Mouse (Mus musculus): ENCODE data around the gene F2rl1. TPM values are rescaled to one million over a fixed set of nuclear protein-coding genes. Genes with fewer than 3 reads are reported as not detected.

F2rl1 gene
- polyA plus RNA-seq (2015; fragmentation: Illumina TruSeq; extraction: RNeasy Lipid Tissue Mini Kit (QIAGEN cat#74804); ENCODE audit: low read depth, low replicate concordance), result 0.37 TPM

GRCm38 (mm10) chr13:95524674-95525491 lies at the start of gene F2rl1:
TSS of gene F2rl1 (minus strand) at chr13:95525227.

GRCm38 (mm10) chr13:95478671-95479413 lies 46.2 kb downstream of the F2rl1 start, which contains the start of gene S100z:
TSS of gene S100z (minus strand) at chr13:95478721.

Other genes starting within 250 kb of the F2rl1 start
- gene Zbed3, start 201.6 kb downstream of the F2rl1 start, polyA plus RNA-seq (2015; fragmentation: Illumina TruSeq; extraction: RNeasy Lipid Tissue Mini Kit (QIAGEN cat#74804); ENCODE audit: low read depth, low replicate concordance), result 11.2 TPM
- gene Aggf1, start 149.9 kb downstream of the F2rl1 start, polyA plus RNA-seq (2015; fragmentation: Illumina TruSeq; extraction: RNeasy Lipid Tissue Mini Kit (QIAGEN cat#74804); ENCODE audit: low read depth, low replicate concordance), result 39.0 TPM
- 30.0 TPM for gene Crhbp, start 80.3 kb downstream of the F2rl1 start, polyA plus RNA-seq (2015; fragmentation: Illumina TruSeq; extraction: RNeasy Lipid Tissue Mini Kit (QIAGEN cat#74804); ENCODE audit: low read depth, low replicate concordance)
- gene S100z, start 46.5 kb downstream of the F2rl1 start, polyA plus RNA-seq (2015; fragmentation: Illumina TruSeq; extraction: RNeasy Lipid Tissue Mini Kit (QIAGEN cat#74804); ENCODE audit: low read depth, low replicate concordance), result not detected
- gene F2r, start 93.3 kb upstream of the F2rl1 start, polyA plus RNA-seq (2015; fragmentation: Illumina TruSeq; extraction: RNeasy Lipid Tissue Mini Kit (QIAGEN cat#74804); ENCODE audit: low read depth, low replicate concordance), result 6.3 TPM
- 0.92 TPM for gene F2rl2, start 171.6 kb upstream of the F2rl1 start, polyA plus RNA-seq (2015; fragmentation: Illumina TruSeq; extraction: RNeasy Lipid Tissue Mini Kit (QIAGEN cat#74804); ENCODE audit: low read depth, low replicate concordance)